Mouse (Mus musculus): ENCODE measurements around the gene Lrrc29.

DNA sequence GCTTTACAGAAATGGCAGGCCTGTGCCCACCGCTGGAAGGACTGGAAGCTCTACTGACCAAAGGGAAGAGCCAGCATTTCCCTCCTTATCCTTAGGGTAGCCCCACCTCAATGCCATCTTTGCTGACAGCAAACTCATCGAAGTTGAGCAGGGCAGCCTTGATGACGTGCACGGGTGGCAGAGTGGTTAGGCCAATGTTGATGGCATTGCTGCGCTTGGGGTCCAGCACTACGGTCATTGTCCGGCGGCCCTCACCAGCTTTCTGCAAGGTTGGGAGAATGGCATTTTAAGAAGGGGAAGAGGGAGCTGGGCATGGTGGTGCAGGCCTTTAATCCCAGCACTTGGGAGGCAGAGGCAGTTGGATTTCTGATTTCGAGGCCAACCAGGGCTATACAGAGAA lies 5.9 kb upstream of the Lrrc29 start:
- no peak for TF ChIP-seq CTCF (IDR thresholded peaks at IDR 0.05; ENCODE audit: low read depth)
- TF ChIP-seq EP300 (optimal IDR thresholded peaks at IDR 0.05) = no peak
